Mouse (Mus musculus): ENCODE measurements around the gene Stra6. TPM values are rescaled to one million over a fixed set of nuclear protein-coding genes. Genes with fewer than 3 reads are reported as not detected.

Gene Stra6
- polyA plus RNA-seq, 1 experiment from 2014 or later: 24.1 TPM

GRCm38 (mm10) chr9:58060677-58061667 lies 2.6 kb upstream of the Stra6 start:
- Histone ChIP-seq H3K4me2 (replicated peaks; ENCODE audit: low read depth, low read length) (no peak overlapping the region), H3K9ac (replicated peaks; ENCODE audit: low read length) (no peak overlapping the region), H3K27ac (ENCODE audit: low read length) (no peak overlapping the region), H3K36me3 (ENCODE audit: insufficient read depth, low read length) (no peaks in the 10 kb centered on the region), H3K9me3 (ENCODE audit: low read length) (no peaks in the 10 kb centered on the region), H3K27me3 (ENCODE audit: insufficient read depth, low read length) (peaks cover 3% of the 10 kb centered on the region; the same call in 1 of the 2 replicates), H3K4me1 (ENCODE audit: insufficient read depth, low read length) (peaks cover 3% of the 10 kb centered on the region; the same call in 1 of the 2 replicates), H3K4me3 (ENCODE audit: low read length) (no peak overlapping the region)
- ATAC-seq (ENCODE audit: low FRiP score, low TSS enrichment): no peak
- WGBS: 17% methylated on average over 23 of the region's 23 CpGs

- no peaks in the 10 kb centered on the region for H3K36me3 ChIP-seq (ENCODE audit: insufficient read depth, low read length)
- H3K9me3 ChIP-seq (ENCODE audit: low read length): no peaks in the 10 kb centered on the region
- WGBS: 45% methylated on average over 6 of the region's 6 CpGs
- no peak overlapping the region for H3K27ac ChIP-seq (ENCODE audit: low read length)
- no peak overlapping the region for H3K4me3 ChIP-seq (ENCODE audit: low read length)
- peaks cover 3% of the 10 kb centered on the region; the same call in 1 of the 2 replicates for H3K27me3 ChIP-seq (ENCODE audit: insufficient read depth, low read length)
- no peaks in the 10 kb centered on the region for H3K4me1 ChIP-seq (ENCODE audit: insufficient read depth, low read length)
- H3K4me2 ChIP-seq (replicated peaks; ENCODE audit: low read depth, low read length): no peak overlapping the region
- no peak overlapping the region for H3K9ac ChIP-seq (replicated peaks; ENCODE audit: low read length)
- ATAC-seq (ENCODE audit: low FRiP score, low TSS enrichment): no peak
Observed at GRCm38 (mm10) chr9:58065532-58065931, 1.9 kb downstream of the Stra6 start.

- Histone ChIP-seq H3K9ac (replicated peaks; ENCODE audit: low read length) (no peak overlapping the region), H3K27ac (ENCODE audit: low read length) (no peak overlapping the region), H3K4me2 (replicated peaks; ENCODE audit: low read depth, low read length) (no peak overlapping the region), H3K27me3 (ENCODE audit: insufficient read depth, low read length) (no peaks in the 10 kb centered on the region), H3K4me3 (ENCODE audit: low read length) (no peak overlapping the region), H3K9me3 (ENCODE audit: low read length) (no peaks in the 10 kb centered on the region), H3K36me3 (ENCODE audit: insufficient read depth, low read length) (no peaks in the 10 kb centered on the region), H3K4me1 (ENCODE audit: insufficient read depth, low read length) (no peaks in the 10 kb centered on the region)
- WGBS: 79% methylated on average over 6 of the region's 6 CpGs
- ATAC-seq (ENCODE audit: low FRiP score, low TSS enrichment): no peak
Observed at GRCm38 (mm10) chr9:58065977-58066730, 2.6 kb downstream of the Stra6 start.

DNA sequence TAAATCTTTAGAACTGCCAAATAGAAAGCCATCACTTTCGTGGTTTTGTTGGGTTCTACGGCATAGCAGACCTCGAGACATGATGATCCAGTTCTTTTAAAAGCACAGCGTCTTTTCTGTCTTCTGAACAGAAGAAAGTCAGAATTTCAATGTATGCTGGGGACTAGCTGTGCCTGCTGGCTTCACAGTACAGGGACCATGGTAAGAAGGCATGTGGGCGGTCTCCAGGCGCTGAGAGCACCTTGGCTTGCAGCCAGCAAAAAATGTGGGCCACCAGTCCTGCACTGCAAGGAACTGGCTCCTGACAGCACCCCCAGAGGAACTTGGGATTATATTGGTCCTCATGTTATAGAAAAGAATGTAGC lies 3.1 kb downstream of the Stra6 start:
- H3K27ac ChIP-seq (ENCODE audit: low read length): no peak overlapping the region
- 74% methylated on average over 6 of the region's 6 CpGs for WGBS
- no peak for ATAC-seq (ENCODE audit: low FRiP score, low TSS enrichment)

GRCm38 (mm10) chr9:58067546-58067945 lies 4.0 kb downstream of the Stra6 start:
- no peaks in the 10 kb centered on the region for H3K4me1 ChIP-seq (ENCODE audit: insufficient read depth, low read length)
- no peak overlapping the region for H3K27ac ChIP-seq (ENCODE audit: low read length)
- no peaks in the 10 kb centered on the region for H3K36me3 ChIP-seq (ENCODE audit: insufficient read depth, low read length)
- H3K27me3 ChIP-seq (ENCODE audit: insufficient read depth, low read length): no peaks in the 10 kb centered on the region
- no peaks in the 10 kb centered on the region for H3K9me3 ChIP-seq (ENCODE audit: low read length)
- no peak overlapping the region for H3K4me2 ChIP-seq (replicated peaks; ENCODE audit: low read depth, low read length)
- H3K9ac ChIP-seq (replicated peaks; ENCODE audit: low read length): no peak overlapping the region
- 84% methylated on average over 3 of the region's 3 CpGs for WGBS
- no peak overlapping the region for H3K4me3 ChIP-seq (ENCODE audit: low read length)
- no peak for ATAC-seq (ENCODE audit: low FRiP score, low TSS enrichment)

More for the DNA sequence above, 3.1 kb downstream of the Stra6 start:
- Histone ChIP-seq H3K4me2 (replicated peaks; ENCODE audit: low read depth, low read length) (no peak overlapping the region), H3K27me3 (ENCODE audit: insufficient read depth, low read length) (no peaks in the 10 kb centered on the region), H3K4me1 (ENCODE audit: insufficient read depth, low read length) (no peaks in the 10 kb centered on the region), H3K9me3 (ENCODE audit: low read length) (no peaks in the 10 kb centered on the region), H3K4me3 (ENCODE audit: low read length) (no peak overlapping the region), H3K9ac (replicated peaks; ENCODE audit: low read length) (no peak overlapping the region), H3K36me3 (ENCODE audit: insufficient read depth, low read length) (no peaks in the 10 kb centered on the region)

GRCm38 (mm10) chr9:58074561-58074960 lies 11.0 kb downstream of the Stra6 start:
- Histone ChIP-seq H3K27ac (ENCODE audit: low read length) (no peak overlapping the region), H3K9ac (replicated peaks; ENCODE audit: low read length) (no peak overlapping the region), H3K9me3 (ENCODE audit: low read length) (no peaks in the 10 kb centered on the region), H3K36me3 (ENCODE audit: insufficient read depth, low read length) (no peaks in the 10 kb centered on the region), H3K4me2 (replicated peaks; ENCODE audit: low read depth, low read length) (no peak overlapping the region), H3K27me3 (ENCODE audit: insufficient read depth, low read length) (no peaks in the 10 kb centered on the region; the same call in 1 of the 2 replicates), H3K4me3 (ENCODE audit: low read length) (no peak overlapping the region), H3K4me1 (ENCODE audit: insufficient read depth, low read length) (no peaks in the 10 kb centered on the region)
- no peak for ATAC-seq (ENCODE audit: low FRiP score, low TSS enrichment)
- 39% methylated on average over 3 of the region's 3 CpGs for WGBS

DNA sequence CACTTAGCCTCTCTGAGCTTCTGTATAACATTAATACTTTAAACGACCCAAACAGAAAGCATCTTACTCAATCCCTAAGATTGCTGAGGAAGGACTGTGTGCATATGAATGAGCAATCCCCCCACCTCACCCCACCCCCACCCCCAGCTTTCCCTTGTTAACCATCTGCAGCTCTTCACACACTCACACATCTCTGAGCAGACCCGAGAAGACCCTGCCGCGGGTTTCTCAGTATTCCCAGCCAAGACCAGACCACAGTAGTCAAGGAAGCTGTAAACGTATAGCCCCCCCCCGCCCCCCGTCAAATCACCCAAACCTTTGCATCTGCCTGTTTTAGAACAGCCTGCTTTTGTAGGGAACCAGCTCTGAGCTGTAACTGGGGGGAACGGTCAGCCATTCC lies 21.0 kb downstream of the Stra6 start:
- H3K27me3 ChIP-seq (ENCODE audit: insufficient read depth, low read length): no peaks in the 10 kb centered on the region
- ATAC-seq (ENCODE audit: low FRiP score, low TSS enrichment): no peak
- no peaks in the 10 kb centered on the region for H3K9me3 ChIP-seq (ENCODE audit: low read length)
- H3K36me3 ChIP-seq (ENCODE audit: insufficient read depth, low read length): no peaks in the 10 kb centered on the region
- WGBS: 24% methylated on average over 8 of the region's 8 CpGs
- H3K4me1 ChIP-seq (ENCODE audit: insufficient read depth, low read length): peaks cover 26% of the 10 kb centered on the region
- no peak overlapping the region for H3K4me2 ChIP-seq (replicated peaks; ENCODE audit: low read depth, low read length)
- H3K27ac ChIP-seq (ENCODE audit: low read length): no peak overlapping the region
- no peak overlapping the region for H3K4me3 ChIP-seq (ENCODE audit: low read length)
- H3K9ac ChIP-seq (replicated peaks; ENCODE audit: low read length): no peak overlapping the region

GRCm38 (mm10) chr9:58085074-58085473 lies 21.5 kb downstream of the Stra6 start:
- H3K9ac ChIP-seq (replicated peaks; ENCODE audit: low read length): no peak overlapping the region
- H3K36me3 ChIP-seq (ENCODE audit: insufficient read depth, low read length): no peaks in the 10 kb centered on the region
- no peaks in the 10 kb centered on the region for H3K27me3 ChIP-seq (ENCODE audit: insufficient read depth, low read length)
- no peak overlapping the region for H3K27ac ChIP-seq (ENCODE audit: low read length)
- H3K4me3 ChIP-seq (ENCODE audit: low read length): no peak overlapping the region
- 23% methylated on average over 2 of the region's 2 CpGs for WGBS
- H3K4me2 ChIP-seq (replicated peaks; ENCODE audit: low read depth, low read length): no peak overlapping the region
- ATAC-seq (ENCODE audit: low FRiP score, low TSS enrichment): no peak
- no peaks in the 10 kb centered on the region for H3K9me3 ChIP-seq (ENCODE audit: low read length)
- peaks cover 26% of the 10 kb centered on the region for H3K4me1 ChIP-seq (ENCODE audit: insufficient read depth, low read length)

DNA sequence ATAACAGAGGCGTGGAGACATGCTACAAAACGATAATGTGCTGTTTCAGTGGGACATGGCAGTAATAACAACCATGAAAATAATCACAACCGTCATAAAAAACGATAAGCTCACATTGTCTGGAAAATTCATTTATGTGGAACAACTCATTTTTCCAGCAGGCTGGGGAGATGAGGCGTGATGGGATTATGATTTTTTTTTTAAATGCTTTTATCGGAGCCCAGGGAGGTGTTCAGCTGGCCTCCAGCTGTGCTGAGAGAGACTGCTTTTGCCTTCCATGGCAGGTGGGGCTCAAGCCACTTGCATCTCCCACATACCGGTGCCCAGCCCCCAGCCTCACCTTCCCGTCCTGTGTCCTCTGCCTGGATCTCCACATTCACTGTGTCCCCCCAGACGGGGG lies 22.6 kb downstream of the Stra6 start:
- H3K4me1 ChIP-seq (ENCODE audit: insufficient read depth, low read length): peaks cover 26% of the 10 kb centered on the region
- H3K27ac ChIP-seq (ENCODE audit: low read length): no peak overlapping the region
- H3K9me3 ChIP-seq (ENCODE audit: low read length): no peaks in the 10 kb centered on the region
- ATAC-seq (ENCODE audit: low FRiP score, low TSS enrichment): no peak
- no peak overlapping the region for H3K4me3 ChIP-seq (ENCODE audit: low read length)
- no peaks in the 10 kb centered on the region for H3K36me3 ChIP-seq (ENCODE audit: insufficient read depth, low read length)
- H3K9ac ChIP-seq (replicated peaks; ENCODE audit: low read length): no peak overlapping the region
- no peaks in the 10 kb centered on the region for H3K27me3 ChIP-seq (ENCODE audit: insufficient read depth, low read length)
- no peak overlapping the region for H3K4me2 ChIP-seq (replicated peaks; ENCODE audit: low read depth, low read length)
- 44% methylated on average over 9 of the region's 9 CpGs for WGBS

DNA sequence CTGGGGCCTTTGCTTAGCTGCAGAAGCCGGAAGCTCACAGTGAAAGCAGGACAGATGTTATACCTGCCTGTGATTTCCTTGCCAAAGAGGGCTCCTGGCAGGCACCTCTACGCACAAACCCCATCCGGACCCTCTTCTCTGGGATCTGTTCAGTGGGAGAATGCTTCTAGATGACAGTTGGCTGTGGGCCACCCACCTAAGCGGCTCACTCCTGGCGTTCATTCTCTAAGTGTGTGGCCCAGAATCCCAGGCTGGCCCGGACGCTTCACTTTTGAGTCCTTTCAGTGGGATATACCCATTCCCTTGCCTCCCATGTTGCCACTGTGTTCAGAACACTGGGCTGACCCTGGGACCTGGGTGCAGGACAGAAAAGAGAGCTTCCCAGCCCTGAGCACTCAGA lies 23.3 kb downstream of the Stra6 start:
- Histone ChIP-seq H3K27ac (ENCODE audit: low read length) (no peak overlapping the region), H3K27me3 (ENCODE audit: insufficient read depth, low read length) (no peaks in the 10 kb centered on the region), H3K9ac (replicated peaks; ENCODE audit: low read length) (no peak overlapping the region), H3K4me1 (ENCODE audit: insufficient read depth, low read length) (peaks cover 26% of the 10 kb centered on the region), H3K36me3 (ENCODE audit: insufficient read depth, low read length) (no peaks in the 10 kb centered on the region), H3K4me3 (ENCODE audit: low read length) (no peak overlapping the region), H3K9me3 (ENCODE audit: low read length) (no peaks in the 10 kb centered on the region), H3K4me2 (replicated peaks; ENCODE audit: low read depth, low read length) (no peak overlapping the region)
- 72% methylated on average over 7 of the region's 7 CpGs for WGBS
- no peak for ATAC-seq (ENCODE audit: low FRiP score, low TSS enrichment)
